Mouse (Mus musculus): ENCODE data around the gene Peli3.

- TF ChIP-seq GATA1 (IDR thresholded peaks at IDR 0.05; ENCODE audit: borderline replicate concordance, low read length) (no peak), FLI1 (IDR thresholded peaks at IDR 0.05; ENCODE audit: low read length) (no peak)
These were observed 43.0 kb downstream of the Peli3 start for GRCm38 (mm10) chr19:4899888-4900287.
